Mouse (Mus musculus) layer of hippocampus, postnatal 36 days (tissue): ENCODE data around the gene Stx18. TPM values are rescaled to one million over a fixed set of nuclear protein-coding genes. Genes with fewer than 3 reads are reported as not detected.
A peak's percentile ranks its signal among the peaks of the same experiment; 100 is the strongest.

Experiments
- DNase-seq, 2 experiments: peaks; one replicate each; pipeline ENCODE4 v3.0.0; 2022
- total RNA-seq, 2 experiments: library from RNA; stranded (reverse); gene quantifications; 2 replicates each; pipeline ENCODE4 v1.2.3; 2021

Gene Stx18
- total RNA-seq, 2 experiments from 2014 or later, result 37.1 to 39.9 TPM

DNA sequence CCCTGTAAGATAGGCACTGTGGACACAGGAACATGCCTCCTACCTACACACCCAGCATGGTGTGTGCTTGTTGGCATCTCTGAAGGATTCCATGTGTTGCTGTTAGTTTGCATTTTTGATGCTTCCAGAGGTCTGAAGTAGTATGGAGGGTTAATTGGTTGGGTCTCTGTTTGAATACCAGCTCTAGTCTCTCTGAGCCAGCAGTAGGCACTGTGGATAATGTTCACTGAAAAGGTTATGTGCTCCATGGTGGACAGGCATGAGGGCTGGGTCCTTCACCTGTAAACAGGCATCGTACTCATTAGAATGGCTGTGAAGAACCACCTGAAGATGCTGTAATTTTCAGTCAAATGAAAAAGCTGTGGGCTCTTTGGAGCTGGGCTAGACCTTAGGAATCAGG is 41.9 kb downstream of the Stx18 start:
- DNase-seq, result no peak

DNA sequence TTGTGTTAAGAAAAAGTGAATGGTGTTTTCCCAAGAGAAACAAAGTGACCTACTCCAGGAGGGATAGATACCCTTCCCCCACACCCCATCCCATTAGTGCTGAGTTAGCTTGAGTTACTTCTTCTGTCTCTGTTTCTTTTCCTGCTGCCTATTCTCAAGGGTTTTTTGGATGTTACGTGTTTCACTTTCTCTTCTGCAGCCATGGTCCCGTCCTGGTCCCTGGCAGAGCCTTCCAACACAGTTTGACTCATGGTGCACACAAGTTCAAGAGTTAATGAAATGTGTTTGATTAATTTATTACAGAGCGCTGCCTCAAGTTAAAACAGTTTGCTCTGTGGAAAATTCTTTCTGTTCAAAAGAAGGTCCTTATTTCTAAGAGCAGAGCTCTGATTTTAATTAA is 44.0 kb downstream of the Stx18 start:
- DNase-seq, result no peak

DNA sequence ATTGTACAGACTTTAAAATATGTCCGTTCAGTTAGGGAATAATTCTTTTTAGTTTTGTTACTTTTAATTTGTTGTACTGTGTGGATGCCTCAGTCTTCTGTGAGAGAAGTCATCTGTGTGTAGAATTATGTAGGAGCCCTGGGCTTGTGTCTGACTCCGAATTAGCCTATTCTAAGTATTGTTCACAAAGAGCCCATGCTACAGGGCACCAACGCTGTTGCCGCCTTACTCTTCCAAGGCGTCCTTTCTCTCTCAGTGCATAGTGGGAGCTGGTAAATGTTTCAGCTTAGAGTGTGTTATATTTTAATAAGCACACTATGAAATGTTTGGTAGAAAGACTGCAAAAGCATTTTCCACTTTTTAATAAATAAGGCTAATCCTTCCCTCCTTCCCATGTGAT is 44.8 kb downstream of the Stx18 start:
- DNase-seq, result no peak

DNA sequence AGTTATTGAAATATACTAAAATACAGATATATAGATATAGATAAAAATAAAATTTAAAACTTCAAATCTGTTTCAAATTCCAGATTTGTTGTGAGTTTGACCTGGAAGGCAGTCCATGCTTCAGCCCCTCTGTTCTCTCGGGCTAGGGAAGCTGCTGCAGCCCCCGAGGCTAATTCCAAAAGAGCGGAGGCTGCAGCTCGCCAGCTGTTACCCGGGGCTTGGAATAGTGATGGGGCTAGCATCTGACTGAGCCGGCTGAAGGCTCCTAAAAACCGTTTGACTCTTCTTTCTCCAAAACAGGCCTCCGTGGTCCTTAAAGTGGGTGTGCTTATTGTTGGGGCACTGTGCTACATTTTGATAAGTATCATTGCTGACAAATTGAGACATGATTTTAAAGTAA is 46.1 kb downstream of the Stx18 start:
- DNase-seq, result no peak

DNA sequence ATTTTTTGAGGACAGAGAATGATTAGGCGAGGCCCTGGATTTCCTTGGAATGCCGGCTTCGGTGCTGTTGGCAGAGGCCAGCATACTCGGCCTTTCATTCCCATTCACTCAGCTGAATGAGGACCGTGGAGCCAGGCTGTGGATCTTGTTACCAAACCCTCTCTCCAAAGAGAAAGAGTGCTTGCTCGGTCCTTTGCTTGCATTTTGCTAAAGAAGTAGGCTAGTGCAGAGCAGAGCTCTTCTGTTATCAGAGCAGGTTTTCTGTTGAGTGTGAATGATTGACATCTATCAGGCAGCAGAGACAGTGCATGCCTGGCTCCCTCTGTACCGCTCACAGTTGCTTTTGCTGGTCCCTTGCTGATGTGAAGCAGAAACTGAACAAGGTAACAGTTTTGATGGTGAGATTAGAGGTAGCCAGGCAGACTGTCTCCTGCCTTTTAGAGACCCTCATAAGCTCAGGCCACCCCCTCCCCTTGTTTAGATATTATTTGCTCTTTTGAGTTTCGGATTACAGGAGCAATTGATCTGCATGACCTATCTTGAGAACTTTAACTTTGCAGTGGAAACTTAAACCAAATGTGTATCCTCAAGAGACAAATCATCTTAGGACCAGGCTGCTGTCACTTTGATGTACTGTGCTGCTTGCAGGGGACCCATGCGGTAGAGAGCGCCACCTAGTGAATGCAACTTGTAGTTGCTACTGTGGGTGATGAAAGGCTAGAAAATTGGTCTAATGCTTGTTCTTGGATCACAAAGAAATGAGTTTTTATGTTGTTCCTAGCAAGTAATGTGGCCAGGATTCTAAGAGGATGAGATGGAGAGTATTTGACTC is 47.2 kb downstream of the Stx18 start:
- peak in 1 of 2 experiments; percentile 36 for DNase-seq

DNA sequence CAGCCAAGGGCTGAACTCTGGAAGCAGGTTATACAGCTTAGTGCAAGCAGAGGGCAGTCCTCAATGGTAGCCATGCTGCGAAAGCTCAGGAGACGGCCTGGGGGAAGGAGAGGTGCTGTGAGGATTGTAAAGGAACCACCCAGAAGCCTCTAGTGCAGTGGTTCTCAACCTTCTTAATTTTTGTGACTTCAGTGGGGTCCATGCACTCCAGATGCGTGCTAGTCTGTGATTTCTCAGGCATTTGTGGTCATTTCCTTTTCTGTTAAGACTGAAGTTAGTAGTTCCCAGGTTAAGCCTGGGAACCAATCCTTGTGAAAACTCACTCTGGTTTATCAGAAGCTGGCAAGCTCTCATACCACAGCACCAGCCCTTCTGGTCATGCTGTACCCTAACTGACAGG is 51.6 kb downstream of the Stx18 start:
- no peak for DNase-seq

DNA sequence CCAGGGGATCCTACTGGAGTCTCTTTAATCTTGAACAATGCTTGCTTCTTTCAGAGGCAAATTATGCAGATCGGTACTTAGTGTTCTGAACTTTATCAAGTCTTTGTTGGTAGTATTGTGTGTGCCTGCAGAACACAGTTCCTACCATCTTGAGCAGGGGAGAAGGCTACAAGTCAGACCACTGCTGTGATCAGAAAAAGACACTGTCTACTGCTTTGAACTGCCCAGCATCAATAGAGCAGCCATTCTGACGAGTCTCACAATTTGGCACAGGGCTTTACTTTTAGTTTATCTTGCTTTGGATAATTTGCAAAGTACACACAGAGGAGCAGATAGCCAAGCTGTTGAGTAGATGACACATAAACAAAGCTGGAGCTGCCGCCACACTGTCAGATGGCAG is 52.0 kb downstream of the Stx18 start:
- DNase-seq, result no peak

DNA sequence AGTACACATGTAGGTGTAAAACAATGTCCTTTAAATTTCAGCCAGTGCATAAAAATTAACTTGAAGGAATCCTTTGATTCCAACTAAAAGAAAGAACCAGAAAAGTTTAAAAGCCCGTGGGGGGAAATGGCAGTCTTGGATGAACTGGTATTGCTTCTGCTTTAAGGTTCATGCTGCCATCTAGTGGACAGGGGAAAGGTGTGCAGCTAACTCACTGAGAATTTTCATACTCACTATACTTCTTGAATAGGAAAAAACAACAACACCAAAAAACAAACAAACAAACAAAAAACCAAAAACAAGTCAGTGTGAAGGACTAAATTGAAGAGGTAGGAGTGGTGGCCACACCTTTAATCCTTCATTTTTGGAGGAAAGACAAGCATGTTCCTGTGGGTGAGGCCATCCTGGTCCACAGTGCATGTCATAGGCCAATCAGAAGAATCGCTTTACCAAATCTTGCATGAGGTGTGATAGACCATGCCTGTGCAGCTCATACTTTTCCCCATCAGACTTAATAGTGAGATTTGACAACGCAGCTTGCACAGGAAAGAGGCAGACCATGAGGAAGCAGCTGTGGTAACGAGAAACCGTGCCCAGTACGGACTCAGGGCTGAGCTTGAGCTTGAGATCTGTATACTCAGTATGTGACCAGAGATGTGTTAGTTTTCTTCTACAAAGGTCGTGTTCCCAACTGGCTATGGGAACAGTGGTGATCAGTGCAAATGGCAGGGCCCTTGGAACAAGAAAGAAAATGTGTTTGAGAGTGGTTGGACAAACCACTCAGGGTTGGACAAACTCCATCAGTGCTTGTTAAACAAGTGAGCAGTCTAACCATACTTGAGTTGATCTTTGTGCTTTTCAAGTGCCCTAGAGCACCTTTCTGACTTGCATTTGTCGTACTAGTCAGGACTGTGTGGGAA is 52.8 kb downstream of the Stx18 start:
- no peak for DNase-seq

DNA sequence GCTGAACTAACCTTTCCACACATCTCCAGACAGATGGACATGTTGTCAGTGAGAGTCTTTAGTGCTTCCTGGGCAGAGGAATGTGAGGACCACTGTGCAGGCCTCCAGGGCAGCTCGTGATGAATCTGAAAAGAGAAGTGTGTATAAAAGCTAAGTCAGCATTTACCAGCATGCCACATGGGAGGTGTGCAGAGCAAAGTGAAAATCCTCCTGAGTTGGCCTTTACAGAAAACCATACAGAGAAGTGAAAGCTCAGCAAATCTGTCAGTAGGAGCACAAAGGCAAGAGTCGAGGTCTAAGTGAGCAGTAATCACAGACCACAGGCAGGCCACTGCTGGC is 53.4 kb downstream of the Stx18 start:
- no peak for DNase-seq

DNA sequence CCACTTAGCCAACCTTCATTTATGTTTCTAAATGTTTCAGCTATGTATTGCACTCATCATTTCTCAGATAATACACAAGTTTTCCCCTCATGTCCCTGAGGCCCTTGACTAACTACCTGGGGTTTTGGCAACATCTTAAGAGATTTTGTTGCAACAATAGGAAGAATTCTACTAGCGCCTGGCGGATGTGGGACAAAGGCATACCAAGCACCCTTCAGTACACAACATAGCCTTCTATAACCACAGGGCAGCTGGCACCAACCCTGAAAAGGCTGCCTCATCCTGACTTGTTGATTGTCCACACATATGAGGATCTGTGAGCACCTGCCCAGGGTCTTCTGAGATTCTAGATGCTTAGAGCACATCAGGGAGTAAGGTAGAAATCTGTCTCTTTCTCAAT is 55.8 kb downstream of the Stx18 start:
- DNase-seq, result no peak

DNA sequence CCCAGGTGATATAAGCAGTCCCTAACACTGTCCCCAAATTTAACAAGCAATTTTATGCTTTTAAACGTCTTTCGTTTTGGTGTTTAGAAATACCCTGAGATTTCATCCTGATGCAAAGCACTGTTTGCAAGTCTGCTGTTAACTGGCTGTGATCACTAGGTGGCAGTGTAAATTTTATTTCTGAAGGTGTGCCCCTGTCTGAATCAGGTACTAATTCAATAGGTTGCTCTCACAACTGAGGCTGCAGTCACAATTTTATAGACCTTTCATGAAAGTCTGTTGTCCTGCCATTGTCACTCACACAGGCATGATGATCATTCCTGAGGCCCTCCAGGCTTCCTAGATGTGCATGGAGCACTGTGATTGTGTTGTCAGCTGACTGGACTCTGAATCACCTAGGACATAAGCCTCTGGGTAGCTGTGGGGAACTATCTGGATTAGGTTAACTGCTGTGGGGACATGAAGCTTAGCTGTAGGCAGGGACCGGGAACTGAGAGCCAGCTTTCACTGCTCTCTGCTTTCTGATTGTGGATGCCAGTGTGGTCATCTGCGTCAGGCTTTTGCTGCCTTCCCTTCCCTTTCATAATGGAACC is 59.1 kb downstream of the Stx18 start:
- DNase-seq, result no peak

DNA sequence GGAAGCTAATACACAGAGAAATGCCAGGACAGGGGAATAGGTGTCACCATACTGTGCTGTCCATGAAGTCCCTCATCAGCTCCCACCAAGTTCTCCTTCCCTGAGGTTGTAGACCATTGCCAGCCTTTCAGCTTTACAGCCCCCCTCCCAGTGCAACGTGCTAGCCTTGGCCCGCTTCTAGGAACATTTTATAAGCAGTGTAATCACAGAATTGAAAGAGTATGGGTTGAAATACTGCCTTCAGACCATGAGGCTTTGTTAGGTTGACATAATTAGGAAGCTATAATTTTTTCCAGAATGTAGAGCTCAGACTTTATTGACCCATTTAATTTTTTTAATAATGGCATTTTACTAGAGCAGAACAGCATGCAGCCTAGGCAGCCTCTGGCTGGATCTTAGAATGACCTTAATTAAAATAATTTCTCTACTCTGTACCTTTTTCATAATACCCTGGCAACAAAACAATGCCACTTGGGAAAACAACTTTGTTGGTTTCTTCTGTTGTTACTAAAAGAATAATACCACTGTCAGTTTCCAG is 60.7 kb downstream of the Stx18 start:
- DNase-seq, result no peak

DNA sequence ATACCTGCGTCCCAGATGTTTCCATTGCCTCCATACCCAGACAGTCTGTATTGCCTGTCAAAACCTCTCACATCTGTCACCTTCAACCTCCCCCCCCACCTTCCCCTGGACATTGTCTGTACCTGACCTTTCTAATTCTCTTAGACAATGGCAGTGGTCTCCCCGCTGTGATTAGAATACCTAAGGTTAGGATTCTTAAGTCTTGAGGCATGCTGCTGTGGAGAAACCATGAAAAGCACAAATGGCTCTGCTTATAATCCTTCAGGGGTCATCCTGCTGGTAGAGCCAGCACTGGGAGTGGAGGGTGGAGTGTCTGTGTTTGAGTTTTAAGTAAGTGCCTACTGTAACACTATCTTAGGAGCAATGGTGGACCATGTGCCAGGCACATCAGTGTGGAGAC is 64.4 kb downstream of the Stx18 start:
- no peak for DNase-seq

DNA sequence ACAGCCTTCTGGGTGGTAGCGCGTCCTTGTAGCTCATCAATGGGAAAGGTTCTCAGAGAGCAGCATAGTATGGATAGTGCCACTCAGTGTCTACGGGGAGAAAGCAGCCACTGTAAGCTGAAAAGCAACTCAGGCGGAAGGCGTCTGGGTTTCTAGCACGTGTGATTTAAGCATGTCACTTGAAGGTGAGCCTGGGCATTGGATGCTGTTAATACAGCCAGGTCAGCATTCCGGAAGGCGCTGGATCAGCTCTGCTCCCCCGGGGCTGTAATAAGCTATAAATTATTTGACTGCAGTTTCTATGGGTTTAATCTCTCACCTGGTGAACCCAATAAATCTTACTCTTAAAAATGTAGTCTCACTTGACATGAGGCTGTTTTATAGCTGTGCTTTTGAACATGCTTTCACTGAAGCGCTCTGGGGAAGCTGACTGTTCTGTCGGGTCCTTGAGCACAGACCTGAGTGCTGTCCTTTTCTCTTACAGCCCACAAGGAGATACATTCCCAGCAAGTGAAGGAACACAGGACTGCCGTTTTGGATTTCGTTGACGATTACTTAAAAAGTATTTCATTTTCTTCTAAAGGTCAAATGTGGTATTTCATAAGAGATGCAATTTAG is 67.6 kb downstream of the Stx18 start:
- no peak for DNase-seq

DNA sequence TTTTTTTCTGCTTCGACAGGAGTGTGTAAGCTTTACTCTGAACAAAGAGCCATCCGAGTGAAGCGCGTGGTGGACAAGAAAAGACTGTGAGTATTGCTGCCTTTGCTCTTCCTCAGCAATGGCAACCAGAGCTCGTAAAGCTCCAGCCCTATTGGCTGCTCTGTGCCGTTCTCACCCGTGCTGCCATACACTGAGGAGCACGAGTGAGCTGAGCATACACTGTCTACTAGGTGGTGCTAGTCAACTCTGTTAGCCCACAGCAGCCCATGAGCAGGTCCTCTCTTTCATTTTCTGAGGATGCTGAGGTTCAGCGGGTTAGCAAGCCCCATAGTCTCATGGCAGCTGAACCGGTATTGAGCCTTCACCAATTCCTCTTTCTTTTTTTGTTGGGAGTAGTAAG is 68.3 kb downstream of the Stx18 start:
- DNase-seq, result no peak

DNA sequence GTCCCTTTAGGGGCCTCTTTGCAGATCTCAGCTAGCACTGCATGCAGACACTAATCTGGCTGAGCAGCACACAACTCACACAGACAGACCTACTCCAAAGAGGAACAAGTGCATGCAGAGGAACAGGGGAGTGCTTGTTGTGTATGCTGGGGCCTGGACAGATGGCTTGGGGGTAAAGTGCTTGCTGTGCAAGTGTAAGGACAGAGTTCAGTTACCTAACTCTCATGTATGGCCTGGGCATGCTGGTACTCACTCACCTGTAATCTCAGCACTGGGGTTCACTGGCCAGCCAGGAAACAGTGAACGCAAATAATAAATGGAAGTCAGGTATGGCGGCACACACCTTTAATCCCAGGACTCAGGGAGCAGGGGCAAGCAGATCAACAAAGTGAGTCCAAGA is 76.0 kb downstream of the Stx18 start:
- DNase-seq, result no peak

DNA sequence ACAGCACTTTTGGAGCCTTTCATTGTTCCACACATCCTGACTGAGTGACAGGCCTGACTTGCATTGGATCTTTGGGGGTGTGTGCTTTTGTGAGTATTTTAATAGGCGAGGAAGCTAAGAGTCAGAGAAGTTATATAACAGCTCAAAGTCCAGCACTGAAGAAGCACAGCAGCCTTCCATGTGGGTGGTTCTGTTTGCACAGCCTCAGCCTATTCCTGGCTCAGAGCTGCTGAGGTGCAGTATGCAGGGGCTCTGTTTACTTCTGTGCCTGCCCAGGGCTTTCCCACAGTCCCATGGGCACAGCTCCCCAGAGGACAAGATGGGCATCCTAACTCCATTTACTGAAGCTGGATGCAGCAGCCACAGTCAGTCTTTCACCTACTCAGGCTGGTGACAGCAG is 78.5 kb downstream of the Stx18 start:
- peak; percentile 45 to 51 for DNase-seq

DNA sequence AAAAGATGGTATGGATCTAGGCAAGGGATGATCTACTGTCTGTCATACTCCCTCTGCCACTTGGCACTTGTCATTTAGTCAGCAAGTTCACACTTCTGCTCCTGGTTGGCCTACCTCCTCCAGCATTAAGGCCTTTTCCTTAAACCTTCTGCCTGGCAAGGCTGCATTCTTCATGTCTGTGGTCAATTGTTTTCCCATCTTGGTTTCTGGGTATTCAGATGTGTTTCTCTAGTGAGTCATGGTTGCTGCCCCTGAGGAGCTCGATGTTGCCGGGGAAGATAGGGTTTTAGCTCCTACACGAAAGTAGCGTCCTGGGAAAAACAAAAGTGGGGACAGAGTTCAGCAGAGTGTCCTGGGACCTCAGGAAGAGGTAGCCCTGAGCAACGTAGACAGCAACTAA is 80.7 kb downstream of the Stx18 start:
- no peak for DNase-seq

DNA sequence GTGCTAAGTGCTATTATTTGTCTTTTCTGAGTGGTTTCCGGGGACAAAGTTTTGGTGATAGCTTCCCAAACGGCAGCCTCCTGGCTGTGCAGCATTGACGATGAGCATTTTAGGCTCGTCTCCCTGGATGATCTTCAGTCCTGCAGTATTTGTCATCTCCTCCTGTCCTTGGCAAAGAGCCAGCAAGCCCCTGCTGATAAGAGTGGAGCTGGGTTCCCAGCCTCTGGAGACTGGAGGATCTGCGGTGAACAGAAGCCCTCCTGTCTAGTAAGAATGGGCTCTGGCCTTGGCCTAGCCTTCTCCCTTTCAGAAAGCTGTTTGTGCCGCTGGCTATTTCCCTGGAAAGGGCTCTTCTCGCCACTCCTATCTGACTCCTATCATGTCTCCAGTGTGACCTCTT is 83.2 kb downstream of the Stx18 start:
- no peak for DNase-seq

DNA sequence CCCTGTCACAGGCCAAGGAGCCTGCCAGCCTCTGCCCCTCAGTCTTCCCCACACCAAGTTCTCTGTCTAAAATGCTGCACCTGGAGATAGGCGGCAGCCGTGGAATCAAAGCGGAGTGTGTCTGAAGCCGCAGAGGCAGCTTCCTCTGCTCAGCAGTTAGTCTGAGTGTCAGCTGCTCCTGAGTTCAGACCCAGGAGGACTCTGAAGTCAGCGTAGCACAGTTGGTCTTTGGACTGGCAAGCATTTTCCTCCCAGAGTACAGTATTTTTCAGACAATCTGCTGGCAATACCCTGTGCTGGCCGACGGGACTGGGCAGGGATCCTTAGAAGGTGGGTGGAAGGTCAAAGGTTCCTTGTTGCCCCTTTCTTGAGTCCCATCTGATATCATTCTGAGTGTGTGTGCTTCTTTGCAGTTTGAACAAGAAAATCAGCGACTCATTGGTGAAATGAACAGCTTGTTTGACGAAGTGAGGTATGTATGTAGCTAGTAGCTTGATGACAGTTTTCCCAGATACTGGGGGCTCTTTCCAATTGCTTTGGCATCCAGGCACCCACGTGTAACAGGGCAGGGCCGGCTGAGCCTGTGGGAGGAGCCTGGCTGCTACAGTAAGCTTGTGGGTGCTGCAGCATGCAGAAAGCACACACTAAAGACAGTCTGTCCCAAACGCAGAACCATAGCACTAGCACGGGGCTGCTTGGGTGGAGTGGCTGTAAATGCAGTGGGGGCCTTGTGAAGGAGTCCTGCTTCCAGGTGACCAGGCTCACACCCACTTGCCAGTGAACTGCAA is 88.2 kb downstream of the Stx18 start:
- DNase-seq, result peak; percentile 48 to 58

DNA sequence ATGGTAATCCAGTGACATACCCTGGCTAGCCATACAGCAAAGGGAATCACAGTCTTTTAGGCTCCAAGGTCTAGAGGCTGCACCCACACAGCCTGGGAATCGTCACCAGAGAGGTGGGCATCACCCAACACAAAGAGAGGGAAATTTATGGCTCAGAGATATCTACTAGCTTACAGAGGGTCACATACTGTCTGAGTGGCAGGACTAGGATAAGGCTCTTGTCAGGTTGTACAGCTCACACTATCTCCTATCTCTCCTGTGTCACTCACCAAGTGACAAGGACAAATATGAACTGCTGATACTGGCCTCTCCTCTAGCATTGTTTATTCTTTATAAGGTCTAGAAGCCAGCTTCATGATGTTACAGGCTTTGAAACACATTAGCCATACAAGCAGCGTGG is 90.8 kb downstream of the Stx18 start:
- no peak for DNase-seq

DNA sequence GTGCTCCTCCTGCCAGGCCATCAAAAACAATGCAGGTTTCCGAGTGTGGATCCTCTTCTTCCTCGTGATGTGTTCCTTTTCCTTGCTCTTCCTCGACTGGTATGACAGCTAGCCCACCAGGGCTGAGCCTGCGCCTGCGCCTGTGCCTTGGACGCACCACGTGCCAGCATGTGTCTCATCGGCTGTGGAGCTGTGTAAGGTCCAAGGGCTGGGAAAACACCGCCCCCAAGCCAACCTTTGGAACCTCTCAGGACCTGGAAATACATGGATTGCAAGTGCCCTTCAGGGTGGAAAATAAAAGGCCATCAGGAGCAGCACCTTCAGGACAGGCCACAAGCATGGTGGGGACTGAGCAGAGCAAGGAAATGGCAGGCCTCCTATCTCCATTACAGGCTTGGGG is 97.7 kb downstream of the Stx18 start:
- DNase-seq, result no peak
